Mouse (Mus musculus): ENCODE measurements around the gene Bmp8b.

GRCm38 (mm10) chr4:123137551-123137950 is 32.6 kb downstream of the Bmp8b start:
- TF ChIP-seq POLR2A (IDR thresholded peaks at IDR 0.05; ENCODE audit: extremely low read depth, insufficient read depth, low read length) (no peak), CTCF (IDR thresholded peaks at IDR 0.05; ENCODE audit: low read depth, low read length) (no peak)
